Mouse (Mus musculus): ENCODE results near the gene Slc9a3r2.

DNA sequence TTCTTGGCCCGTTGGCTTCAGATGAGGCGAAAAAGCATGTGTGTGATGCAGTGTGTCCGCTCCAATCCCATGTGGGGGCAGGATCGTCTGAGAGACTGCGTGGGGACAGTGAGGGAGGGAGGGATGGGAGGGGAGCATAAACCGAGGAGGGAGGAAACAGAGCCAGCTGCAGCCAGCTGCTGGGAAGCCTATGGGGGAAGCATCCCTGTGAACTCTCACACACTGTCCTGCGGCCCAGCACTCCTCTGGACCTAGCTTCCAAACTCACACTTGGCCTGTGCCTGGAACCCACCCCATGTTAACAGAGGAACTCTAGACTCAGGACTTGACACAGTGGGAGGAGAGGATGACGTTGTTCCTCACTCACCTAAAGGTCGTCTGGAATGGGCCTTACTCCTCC is 11.3 kb downstream of the Slc9a3r2 start:
- TF ChIP-seq CTCF (conservative IDR thresholded peaks at IDR 0.05; ENCODE audit: low read length), result no peak
- no peak for TF ChIP-seq NANOG (IDR thresholded peaks at IDR 0.05; ENCODE audit: borderline replicate concordance, low read length)
- no peak for TF ChIP-seq POU5F1 (IDR thresholded peaks at IDR 0.05; ENCODE audit: borderline replicate concordance, low read length)

All from E14TG2a.4 (cell line).